Mouse (Mus musculus) heart, embryonic 14.5 days (tissue): ENCODE results near the gene Tmc4. TPM values are rescaled to one million over a fixed set of nuclear protein-coding genes. Genes with fewer than 3 reads are reported as not detected.
A peak's percentile ranks its signal among the peaks of the same experiment; 100 is the strongest.
"Not testable (repeated sequence)": the region's sequence is repeated elsewhere in the genome, so short reads cannot be mapped to it uniquely, and the experiment has no call there.

Experiments used
- ATAC-seq: fragments of 200-750 bp; cut with Nextera tagmentation; 2 replicates; pipeline ENCODE4 v1.8.0; 2017; ENCODE audit warnings: low read depth, moderate TSS enrichment; ENCODE audit not compliant: insufficient number of reproducible peaks, insufficient read depth, low FRiP score
- H3K27ac ChIP-seq, 2 experiments: fragments of 200-500 bp in 1 of 2; fragments of 300-500 bp in 1 of 2; sonication (generic) in 1 of 2; replicated peaks in 1 of 2; 2 replicates each; pipeline ENCODE4 v1.5.1; 2012 to 2014; ENCODE audit warnings: low read depth in 2 of 2, low read length in 2 of 2, control low read depth in 1 of 2, mild to moderate bottlenecking in 1 of 2, mixed read lengths in 1 of 2; ENCODE audit not compliant: control insufficient read depth in 1 of 2, insufficient read depth in 1 of 2
- H3K27me3 ChIP-seq: fragments of 300-500 bp; sonication (generic); 2 replicates; pipeline ENCODE4 v1.6.1; 2014; ENCODE audit warnings: mild to moderate bottlenecking, low read length, control low read depth; ENCODE audit not compliant: control insufficient read depth, insufficient read depth
- H3K36me3 ChIP-seq: fragments of 300-500 bp; sonication (generic); 2 replicates; pipeline ENCODE4 v1.6.1; 2014; ENCODE audit warnings: mild to moderate bottlenecking, control low read depth, low read length, mixed read lengths; ENCODE audit not compliant: control insufficient read depth, insufficient read depth
- H3K4me1 ChIP-seq, 2 experiments: fragments of 200-500 bp in 1 of 2; fragments of 300-500 bp in 1 of 2; sonication (generic) in 1 of 2; 2 replicates each; pipeline ENCODE4 v1.6.1; 2012 to 2014; ENCODE audit warnings: low read length in 2 of 2, control low read depth in 1 of 2, mixed read lengths in 1 of 2; ENCODE audit not compliant: control insufficient read depth in 2 of 2, insufficient read depth in 2 of 2
- H3K4me2 ChIP-seq: fragments of 300-500 bp; sonication (generic); 2 replicates; pipeline ENCODE4 v1.6.1; 2014; ENCODE audit warnings: mild to moderate bottlenecking, low read length
- H3K4me3 ChIP-seq, 2 experiments: fragments of 200-500 bp in 1 of 2; fragments of 300-500 bp in 1 of 2; sonication (generic) in 1 of 2; 2 replicates each; pipeline ENCODE4 v1.5.1; 2012 to 2014; ENCODE audit warnings: low read length in 2 of 2, mild to moderate bottlenecking in 2 of 2, control low read depth in 1 of 2, low read depth in 1 of 2, moderate library complexity in 1 of 2; ENCODE audit not compliant: control insufficient read depth in 1 of 2, insufficient read depth in 1 of 2
- H3K9ac ChIP-seq: fragments of 300-500 bp; sonication (generic); 2 replicates; pipeline ENCODE4 v1.6.1; 2014; ENCODE audit warnings: mild to moderate bottlenecking, low read length
- H3K9me3 ChIP-seq: fragments of 300-500 bp; sonication (generic); 2 replicates; pipeline ENCODE4 v1.6.1; 2016; ENCODE audit warnings: low read length, control low read depth; ENCODE audit not compliant: control insufficient read depth
- WGBS: fragments of 180-500 bp; shearing (Covaris S2); extraction: QIAGEN DNeasy Blood & Tissue Kit; methylation state at CpG from one replicate; pipeline ENCODE4 v1.1.7; 2014; 5-methylcytosine and 5-hydroxymethylcytosine counted together
- polyA plus RNA-seq: library from polyadenylated mRNA; unstranded; fragments of >200 nt; fragmentation: Nextera tagmentation; extraction: Ambion mirVana; gene quantifications from 2 replicates; pipeline ENCODE4 v1.2.1, GENCODE M21; 2014

Gene Tmc4
- polyA plus RNA-seq, 1 experiment from 2014 or later, result 3.9 TPM

GRCm38 (mm10) chr7:3707568-3708413 is 30.4 kb upstream of the Tmc4 start:
- ATAC-seq, result no peak
- Histone ChIP-seq H3K4me1 (peaks cover 5 to 20% of the 10 kb centered on the region in 2 experiments), H3K27ac (no peak overlapping the region), H3K4me3 (no peak overlapping the region), H3K27me3 (no peaks in the 10 kb centered on the region), H3K9ac (no peak overlapping the region), H3K9me3 (no peaks in the 10 kb centered on the region), H3K4me2 (no peak overlapping the region), H3K36me3 (peaks cover 41% of the 10 kb centered on the region)
- WGBS, result 38% methylated on average over 7 of the region's 7 CpGs

GRCm38 (mm10) chr7:3707027-3707426 is 29.7 kb upstream of the Tmc4 start:
- no peaks in the 10 kb centered on the region for H3K9me3 ChIP-seq
- peaks cover 41% of the 10 kb centered on the region for H3K36me3 ChIP-seq
- peaks cover 5 to 20% of the 10 kb centered on the region in 2 experiments for H3K4me1 ChIP-seq
- H3K27ac ChIP-seq, result no peak overlapping the region
- no peak for ATAC-seq
- H3K27me3 ChIP-seq, result no peaks in the 10 kb centered on the region
- peak overlapping the region; percentile 2; the same call in 1 of the 2 replicates for H3K9ac ChIP-seq
- 53% methylated on average over 4 of the region's 4 CpGs for WGBS
- peak overlapping the region; percentile 96; the same call in 1 of the 2 replicates for H3K4me2 ChIP-seq
- no peak overlapping the region for H3K4me3 ChIP-seq

- WGBS, result 56% methylated on average over 11 of the region's 11 CpGs
- H3K27me3 ChIP-seq, result no peaks in the 10 kb centered on the region
- H3K36me3 ChIP-seq, result peaks cover 44% of the 10 kb centered on the region
- peak overlapping the region in 1 of 2 experiments; percentile 84; a peak in 3 of 4 replicates for H3K4me3 ChIP-seq
- no peak for ATAC-seq
- peaks cover 5 to 20% of the 10 kb centered on the region in 2 experiments for H3K4me1 ChIP-seq
- no peaks in the 10 kb centered on the region for H3K9me3 ChIP-seq
- peak overlapping the region; percentile 96 for H3K4me2 ChIP-seq
- H3K9ac ChIP-seq, result peak overlapping the region; percentile 91
- no peak overlapping the region for H3K27ac ChIP-seq
Measured at GRCm38 (mm10) chr7:3706343-3706934, 29.1 kb upstream of the Tmc4 start.

- Histone ChIP-seq H3K4me1 (peaks cover 5 to 20% of the 10 kb centered on the region in 2 experiments), H3K27me3 (no peaks in the 10 kb centered on the region), H3K4me2 (peak overlapping the region; percentile 96), H3K27ac (0 out of 4 replicates have a peak overlapping the region, but pooled peaks have one; percentile 10 to 11), H3K36me3 (peaks cover 48% of the 10 kb centered on the region), H3K9me3 (no peaks in the 10 kb centered on the region), H3K9ac (peak overlapping the region; percentile 91), H3K4me3 (peak overlapping the region; percentile 47 to 84)
- 33% methylated on average over 6 of the region's 6 CpGs for WGBS
- no peak for ATAC-seq
Measured at GRCm38 (mm10) chr7:3705911-3706310, 28.6 kb upstream of the Tmc4 start.

- Histone ChIP-seq H3K9ac (peak overlapping the region; percentile 91), H3K4me2 (peak overlapping the region; percentile 96), H3K27ac (0 out of 4 replicates have a peak overlapping the region, but pooled peaks of 1 of the 2 experiments have one; percentile 24), H3K36me3 (peaks cover 51% of the 10 kb centered on the region), H3K4me1 (peaks cover 5 to 20% of the 10 kb centered on the region in 2 experiments), H3K4me3 (peak overlapping the region; percentile 47 to 84)
- WGBS, result 5% methylated on average over 6 of the region's 7 CpGs
- not testable (repeated sequence) for ATAC-seq, H3K9me3 ChIP-seq, H3K27me3 ChIP-seq
Measured at GRCm38 (mm10) chr7:3705461-3705860, 28.1 kb upstream of the Tmc4 start.

- Histone ChIP-seq H3K27ac (peak overlapping the region; percentile 93 to 99), H3K9me3 (no peaks in the 10 kb centered on the region), H3K9ac (peak overlapping the region; percentile 91), H3K4me1 (peaks cover 5 to 20% of the 10 kb centered on the region in 2 experiments), H3K4me2 (peak overlapping the region; percentile 96), H3K27me3 (no peaks in the 10 kb centered on the region), H3K4me3 (peak overlapping the region; percentile 84 to 94), H3K36me3 (peaks cover 61% of the 10 kb centered on the region)
- 2% methylated on average over 20 of the region's 20 CpGs for WGBS
- ATAC-seq, result 0 out of 2 replicates have a peak, but pooled peaks have one; percentile 47
Measured at GRCm38 (mm10) chr7:3704475-3704874, 27.1 kb upstream of the Tmc4 start.

- Histone ChIP-seq H3K4me1 (peaks cover 5 to 20% of the 10 kb centered on the region in 2 experiments), H3K9me3 (no peaks in the 10 kb centered on the region), H3K27ac (peak within 1 kb of the TSS; percentile 93 to 99), H3K4me3 (peak within 1 kb of the TSS; percentile 84 to 94), H3K4me2 (peak within 1 kb of the TSS; percentile 96), H3K36me3 (peaks cover 66% of the 10 kb centered on the region), H3K27me3 (no peaks in the 10 kb centered on the region), H3K9ac (peak within 1 kb of the TSS; percentile 91)
- 2% methylated on average over 42 of the region's 42 CpGs for WGBS
- ATAC-seq, result peak; percentile 92
Measured at GRCm38 (mm10) chr7:3703879-3704441, 26.6 kb upstream of the Tmc4 start, which contains the start of gene Rps9. Gene Rps9, plus strand, starts transcription at chr7:3703993.
